Mouse (Mus musculus) left cerebral cortex, postnatal 4 days (tissue): Measurements from ENCODE around the gene Klhl6. TPM values are rescaled to one million over a fixed set of nuclear protein-coding genes. Genes with fewer than 3 reads are reported as not detected.
"Not testable (repeated sequence)": the region's sequence is repeated elsewhere in the genome, so short reads cannot be mapped to it uniquely, and the experiment has no call there.

ENCODE experiments used
- DNase-seq: peaks from one replicate; pipeline ENCODE4 v3.0.0-alpha.2; 2022
- intact Hi-C: fragments of 180-260 bp; cut with DNase I; formaldehyde crosslinking; loops from one replicate; pipeline ENCODE4 v1.15.1; 2025
- total RNA-seq, 2 experiments: library from RNA; stranded (reverse); gene quantifications; 2 replicates each; pipeline ENCODE4 v1.2.3; 2021

Klhl6 gene
- 1 to 10 TPM; 2.5 to 2.6 TPM for total RNA-seq

DNA sequence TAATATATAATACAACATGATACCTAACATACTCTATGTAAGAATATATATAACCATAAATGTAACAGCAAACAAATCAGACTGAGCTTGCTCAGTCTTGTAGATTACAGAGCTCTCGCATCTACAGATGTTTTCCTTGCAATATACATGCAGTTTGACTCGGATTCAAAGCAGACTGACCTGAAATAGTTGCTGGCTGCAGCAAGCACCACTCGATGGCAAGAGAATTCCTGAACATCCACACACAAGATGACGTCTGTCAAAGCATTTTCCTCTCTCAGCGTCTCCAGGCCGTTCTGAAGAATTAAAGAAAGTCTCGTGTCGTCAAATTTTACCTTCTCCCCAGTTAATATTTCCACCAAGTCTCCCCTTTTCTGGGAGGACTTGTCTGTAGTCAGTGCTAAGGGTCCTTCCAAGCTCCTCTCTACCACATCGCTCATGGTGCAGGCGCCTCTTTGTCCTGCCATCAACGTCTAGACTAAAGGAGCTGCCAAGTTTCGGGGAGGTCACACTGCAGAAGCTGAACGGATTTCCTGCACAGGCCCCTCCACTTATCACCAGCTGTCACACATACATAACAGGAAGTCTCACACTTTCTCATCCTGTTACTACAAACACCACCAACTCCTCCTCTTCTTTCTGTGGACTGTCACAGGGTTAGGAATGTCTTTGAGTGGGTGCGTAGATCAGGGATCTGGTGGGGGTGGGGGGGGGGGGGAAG, at the start of gene Klhl6:
Gene Klhl6 (minus strand): TSS at position 501 of the 721 bp plus-strand sequence.
- DNase-seq, result no peak
- intact Hi-C loops, result no loop called here

DNA sequence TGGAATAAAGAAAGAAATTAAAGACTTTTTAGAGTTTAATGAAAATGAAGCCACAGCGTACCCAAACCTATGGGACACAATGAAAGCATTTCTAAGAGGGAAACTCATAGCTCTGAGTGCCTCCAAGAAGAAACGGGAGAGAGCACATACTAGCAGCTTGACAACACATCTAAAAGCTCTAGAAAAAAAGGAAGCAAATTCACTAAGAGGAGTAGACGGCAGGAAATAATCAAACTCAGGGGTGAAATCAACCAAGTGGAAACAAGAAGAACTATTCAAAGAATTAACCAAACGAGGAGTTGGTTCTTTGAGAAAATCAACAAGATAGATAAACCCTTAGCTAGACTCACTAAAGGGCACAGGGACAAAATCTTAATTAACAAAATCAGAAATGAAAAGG, 44.4 kb upstream of the Klhl6 start:
- intact Hi-C loops, DNase-seq: not testable (repeated sequence)

DNA sequence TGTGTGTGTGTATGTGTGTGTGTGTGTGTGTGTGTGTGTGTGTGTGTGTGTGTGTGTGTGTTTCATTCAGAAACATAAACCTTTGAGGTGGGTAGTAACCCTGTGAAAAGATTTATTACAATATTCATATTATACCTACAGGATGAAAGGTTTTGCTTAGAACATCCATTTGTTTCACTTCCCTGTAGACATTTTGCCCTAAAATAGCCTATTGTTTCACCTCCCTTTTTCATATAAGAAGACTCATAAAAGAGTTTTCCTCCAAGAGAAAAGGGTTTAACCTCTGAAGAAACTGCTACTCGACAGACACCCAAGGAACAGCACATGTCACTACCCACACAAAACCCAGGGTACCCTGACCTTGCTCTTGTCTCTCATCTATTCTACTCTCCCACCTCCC, 40.0 kb upstream of the Klhl6 start:
- intact Hi-C loops, result no loop called here
- no peak for DNase-seq

DNA sequence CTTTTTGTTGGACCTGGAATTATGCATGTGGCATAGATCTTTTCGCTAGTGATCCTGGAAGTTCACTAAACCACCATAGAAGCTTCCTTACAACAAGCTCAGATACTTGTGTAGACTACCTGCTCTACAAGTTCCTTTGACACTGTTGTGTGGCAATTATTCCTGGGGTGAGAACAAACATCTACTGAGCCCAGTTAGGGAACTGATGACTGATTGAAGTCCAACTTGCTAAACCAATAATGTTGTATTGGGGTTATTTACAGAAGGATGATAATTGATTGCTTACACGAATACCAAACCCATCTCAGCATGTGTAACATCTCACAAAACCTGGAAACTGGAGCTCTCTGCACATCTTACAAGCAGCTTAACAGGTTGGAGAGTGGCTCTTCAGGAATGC, 39.0 kb upstream of the Klhl6 start:
- no peak for DNase-seq
- intact Hi-C loops, result no loop called here

DNA sequence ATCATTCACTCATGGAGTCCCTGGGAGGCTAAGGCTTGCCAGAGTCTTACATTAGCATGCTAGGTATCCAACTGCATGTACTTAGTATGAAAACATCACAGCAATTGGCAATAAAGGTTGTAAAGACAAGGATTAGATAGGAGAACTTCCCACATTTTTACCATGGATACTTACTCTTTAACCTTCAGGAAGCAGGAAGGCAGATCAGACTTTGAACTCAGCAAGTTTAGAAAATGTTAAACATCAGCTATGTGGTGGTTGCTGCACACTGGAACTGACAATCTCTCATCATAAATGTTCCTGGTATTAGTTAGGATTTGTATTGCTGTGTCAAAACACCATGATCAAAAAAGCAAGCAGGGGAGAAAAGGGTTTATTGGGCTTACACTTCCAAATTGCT, 29.8 kb upstream of the Klhl6 start:
- DNase-seq, result no peak
- intact Hi-C loops, result no loop called here

DNA sequence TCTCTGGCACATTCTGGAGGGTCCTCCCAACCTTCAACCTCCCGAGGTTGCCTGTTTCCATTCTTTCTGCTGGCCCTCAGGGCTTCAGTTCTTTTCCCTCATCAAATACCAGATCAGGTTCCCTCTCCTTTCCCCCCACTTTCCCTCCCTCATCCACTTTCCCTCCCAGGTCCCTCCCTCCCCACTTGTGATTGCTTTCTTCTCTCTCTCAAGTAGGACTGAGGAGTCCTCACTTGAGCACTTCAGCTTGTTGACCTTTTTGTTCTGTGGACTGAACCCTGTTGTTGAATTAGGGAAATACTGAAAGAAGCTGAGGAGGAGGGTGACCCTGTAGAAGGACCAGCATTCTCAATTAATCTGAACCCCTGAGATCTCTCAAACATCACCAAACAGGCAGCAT, 23.2 kb upstream of the Klhl6 start:
- no peak for DNase-seq
- intact Hi-C loops, result no loop called here

DNA sequence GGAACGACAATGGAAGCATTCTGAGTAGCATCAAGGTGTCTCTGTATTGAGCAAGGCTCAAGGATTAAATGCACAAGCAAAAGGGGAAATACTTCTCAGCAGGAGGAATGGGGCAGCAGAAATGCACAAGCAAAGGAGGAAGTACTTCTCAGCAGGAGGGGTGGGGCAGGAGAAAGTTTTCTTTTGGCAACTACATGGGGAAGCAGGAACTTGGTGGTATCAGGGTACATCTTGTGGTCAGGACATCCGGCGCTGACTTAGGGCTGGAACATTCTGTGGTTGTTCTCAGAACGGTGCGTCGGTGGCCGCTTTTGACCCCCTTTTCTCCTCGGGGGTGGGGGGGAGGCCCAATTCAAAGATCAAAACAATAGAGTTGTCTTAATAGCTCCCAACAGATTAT, 17.4 kb upstream of the Klhl6 start:
- DNase-seq, intact Hi-C loops: not testable (repeated sequence)

DNA sequence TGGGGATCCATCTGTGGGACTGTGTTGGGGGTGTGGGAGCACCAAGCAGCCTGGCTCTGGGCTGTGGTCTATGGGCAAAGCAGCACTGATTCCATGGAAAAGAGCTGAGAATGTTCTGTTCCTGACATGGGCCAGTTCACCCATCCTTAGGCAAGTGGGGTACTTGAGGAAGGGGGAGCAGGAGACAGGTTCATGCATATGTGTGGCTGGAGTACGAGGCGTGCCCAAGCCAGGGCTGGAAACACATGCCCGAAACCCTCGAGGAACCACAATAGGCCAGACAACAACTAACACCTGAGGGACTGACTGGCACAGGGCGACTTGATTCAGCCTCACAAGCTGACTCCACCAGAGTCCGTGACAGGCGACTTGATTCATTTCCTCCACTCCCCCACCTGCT, 14.8 kb upstream of the Klhl6 start:
- DNase-seq, result no peak
- intact Hi-C loops, result no loop called here

DNA sequence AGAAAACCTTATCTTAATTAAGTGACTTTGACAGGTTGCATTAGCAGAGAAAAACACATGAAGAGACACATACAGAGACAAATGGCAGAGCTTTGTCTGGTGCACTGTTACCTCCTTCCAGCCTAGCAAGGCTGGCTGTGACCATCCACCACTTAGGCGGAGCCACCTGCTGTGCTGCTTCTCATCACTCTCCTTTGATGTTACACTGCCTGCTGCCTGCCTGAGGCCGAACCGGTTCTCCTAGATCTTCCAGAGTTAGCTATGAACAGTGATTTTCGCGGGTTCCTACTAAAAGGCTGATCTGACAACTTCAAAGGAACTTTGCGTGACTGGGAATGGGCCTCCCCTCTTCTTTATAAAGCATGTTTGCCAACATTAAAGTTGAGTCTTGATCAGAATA, 14.1 kb upstream of the Klhl6 start:
- DNase-seq, intact Hi-C loops: not testable (repeated sequence)

DNA sequence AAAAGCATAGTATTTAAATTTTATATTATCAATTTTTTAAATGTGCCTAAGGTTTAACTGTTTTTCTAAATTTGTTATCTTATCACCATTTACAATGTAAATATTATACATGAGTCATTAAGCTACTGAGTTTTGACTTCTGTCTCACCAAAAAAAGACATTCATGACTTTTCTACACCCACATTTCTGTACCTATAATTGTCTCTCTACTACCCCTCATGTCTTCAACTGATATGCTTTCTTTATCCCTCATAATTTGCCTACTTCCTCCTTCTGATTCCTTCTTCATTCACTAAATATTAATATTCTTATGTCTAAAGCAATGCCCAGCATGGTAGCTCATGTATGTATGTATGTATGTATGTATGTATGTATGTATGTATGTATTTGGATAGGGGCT, 13.0 kb upstream of the Klhl6 start:
- intact Hi-C loops, result no loop called here
- DNase-seq, result no peak

DNA sequence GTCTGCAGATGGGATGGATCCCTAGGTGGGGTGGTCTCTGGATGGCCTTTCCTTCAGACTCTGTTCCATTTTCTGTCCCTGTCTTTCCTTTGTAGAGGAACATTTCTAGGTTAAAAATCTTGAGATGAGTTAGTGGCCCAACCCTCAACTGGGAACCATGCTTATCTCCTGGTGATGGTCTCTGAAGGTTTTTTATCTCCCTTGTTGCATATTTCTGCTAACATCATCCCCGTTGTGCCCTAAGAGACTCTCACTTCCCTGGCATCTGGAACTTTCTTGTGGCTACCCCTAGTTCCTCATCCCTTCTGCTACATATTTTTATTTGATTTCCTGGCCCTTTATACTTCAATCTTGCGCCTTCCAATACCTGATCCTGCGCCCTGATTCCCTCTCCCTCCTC, 10.4 kb upstream of the Klhl6 start:
- no peak for DNase-seq
- intact Hi-C loops, result no loop called here

DNA sequence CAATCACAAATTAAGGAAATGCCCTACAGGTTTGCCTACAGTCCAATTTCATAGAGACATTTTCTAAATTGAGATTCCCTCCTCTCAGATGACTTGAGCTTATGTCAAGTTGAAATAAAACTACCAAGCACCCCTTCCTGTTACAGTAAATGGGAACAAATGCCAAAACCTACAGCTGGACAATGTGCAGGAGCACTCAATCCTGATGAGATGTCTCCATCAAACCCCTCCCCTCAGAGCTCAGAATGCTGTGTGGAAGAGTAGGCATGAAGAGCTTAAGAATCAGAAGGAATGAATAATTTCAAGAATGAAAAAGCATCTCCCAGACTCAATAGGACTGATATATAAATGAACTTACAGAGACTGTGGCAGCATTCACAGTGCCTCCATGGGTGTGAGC, 7.7 kb upstream of the Klhl6 start:
- intact Hi-C loops, result no loop called here
- no peak for DNase-seq

DNA sequence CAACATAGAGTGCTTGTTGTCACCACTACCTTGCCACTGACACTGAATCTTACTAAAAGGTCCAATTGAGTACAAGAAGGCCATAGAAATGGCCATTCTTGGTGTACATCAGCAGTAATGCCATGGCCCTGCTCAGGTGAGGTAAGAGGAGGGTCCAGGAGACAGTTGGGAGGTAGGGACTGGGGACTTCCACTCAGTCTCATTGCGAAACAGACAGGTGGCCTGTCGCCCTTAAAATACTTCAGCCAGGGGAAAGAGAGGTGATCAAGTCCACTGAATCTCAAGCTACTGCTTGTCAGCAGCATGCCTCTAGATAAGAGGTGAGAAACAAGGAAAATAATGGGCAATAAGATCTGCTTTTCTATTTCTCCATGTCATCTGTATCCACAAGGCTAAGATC, 4.8 kb upstream of the Klhl6 start:
- intact Hi-C loops, result no loop called here

DNA sequence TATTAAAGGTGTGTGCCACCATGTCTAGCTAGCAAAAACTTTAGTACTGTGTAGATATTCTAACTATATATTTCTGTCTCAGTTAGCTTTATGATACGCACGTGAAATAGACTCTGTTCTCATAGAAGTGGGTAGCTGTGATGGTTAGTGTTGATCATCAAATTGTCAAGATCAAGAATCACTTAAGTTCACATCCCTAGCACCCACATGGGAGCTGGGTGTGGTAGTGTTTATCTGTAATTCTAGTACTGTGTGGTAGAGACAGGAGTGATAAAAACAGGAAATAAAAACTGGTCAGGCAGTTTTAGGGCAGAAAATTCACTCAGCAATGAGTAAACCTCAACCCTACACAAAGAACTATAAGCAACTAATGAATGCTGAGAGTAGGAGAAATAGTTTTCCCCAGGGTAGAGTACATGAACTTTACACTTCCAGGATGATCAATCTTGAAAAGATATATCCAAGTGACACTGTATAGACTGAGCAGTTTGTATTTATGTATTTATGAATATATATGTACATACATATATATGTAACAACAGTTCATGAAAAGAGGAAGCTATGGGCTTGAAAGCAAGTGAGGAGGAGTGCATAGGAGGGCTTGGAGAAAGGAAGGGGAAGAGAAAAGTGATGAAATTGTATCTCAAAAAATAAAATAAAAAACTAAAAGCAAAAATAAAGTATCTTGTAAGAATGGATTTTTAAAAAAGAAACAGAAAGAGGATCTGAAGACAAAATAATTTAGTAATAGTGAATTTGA, 2.2 kb upstream of the Klhl6 start:
- intact Hi-C loops, result no loop called here
- no peak for DNase-seq

More for the DNA sequence above, 4.8 kb upstream of the Klhl6 start:
- DNase-seq, result no peak

DNA sequence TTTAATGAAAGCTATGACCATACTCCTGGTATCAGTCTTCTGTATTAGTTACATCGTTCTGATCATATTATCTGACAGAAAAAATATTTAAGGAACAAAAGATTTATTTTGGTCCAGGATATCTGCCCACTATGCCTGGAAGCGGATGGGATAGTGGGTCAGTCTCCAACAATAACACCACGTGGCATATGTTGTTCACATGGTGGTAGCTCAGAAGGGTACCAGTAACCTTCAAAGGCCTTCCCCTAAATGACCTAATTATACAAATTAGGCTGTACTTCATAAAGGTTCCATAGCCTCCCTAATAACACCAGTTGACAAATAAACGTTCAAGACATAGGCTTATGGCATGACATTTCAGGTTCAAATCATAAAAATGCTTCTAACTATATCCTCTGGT, 722 bp upstream of the Klhl6 start:
- intact Hi-C loops, result no loop called here

DNA sequence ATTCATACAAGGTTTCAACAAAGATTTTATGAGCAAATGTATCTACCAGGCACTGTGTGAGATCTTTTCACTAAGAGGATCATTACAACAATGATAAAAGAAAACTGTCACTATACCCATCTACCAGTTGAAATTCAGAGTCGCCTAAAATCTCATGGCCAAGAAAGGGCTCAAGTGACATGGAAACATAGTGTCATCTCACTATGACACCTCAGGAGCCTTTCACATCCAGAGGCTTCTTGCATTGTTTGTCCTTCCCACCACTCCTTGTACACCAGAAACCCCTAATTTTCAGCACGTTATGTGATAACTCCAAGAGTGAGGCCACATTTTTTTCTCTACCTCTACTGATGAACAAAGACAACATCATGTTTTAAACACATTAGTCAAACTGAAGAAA, 1.2 kb downstream of the Klhl6 start:
- intact Hi-C loops, result no loop called here

More for the DNA sequence above, 722 bp upstream of the Klhl6 start:
- no peak for DNase-seq

DNA sequence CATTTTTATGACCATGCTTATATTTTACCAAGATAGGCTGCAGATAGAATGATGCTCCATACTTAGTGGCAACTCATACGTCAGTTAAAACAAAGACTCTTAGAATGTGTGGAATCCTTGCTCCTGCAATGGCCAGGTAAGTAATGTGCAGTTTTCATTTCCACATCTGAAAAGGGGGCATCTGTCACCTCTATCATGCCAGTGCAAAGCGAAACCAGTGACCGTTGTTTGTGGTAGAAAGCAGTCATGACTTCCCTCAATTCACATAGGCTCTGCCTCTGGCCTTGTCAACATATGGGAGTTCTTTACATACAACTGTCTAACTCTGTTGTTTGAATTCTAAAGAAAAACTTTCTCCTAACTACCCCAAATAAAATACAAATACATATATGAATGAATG, 1.8 kb downstream of the Klhl6 start:
- intact Hi-C loops, result no loop called here
- no peak for DNase-seq

More for the DNA sequence above, 1.2 kb downstream of the Klhl6 start:
- no peak for DNase-seq

DNA sequence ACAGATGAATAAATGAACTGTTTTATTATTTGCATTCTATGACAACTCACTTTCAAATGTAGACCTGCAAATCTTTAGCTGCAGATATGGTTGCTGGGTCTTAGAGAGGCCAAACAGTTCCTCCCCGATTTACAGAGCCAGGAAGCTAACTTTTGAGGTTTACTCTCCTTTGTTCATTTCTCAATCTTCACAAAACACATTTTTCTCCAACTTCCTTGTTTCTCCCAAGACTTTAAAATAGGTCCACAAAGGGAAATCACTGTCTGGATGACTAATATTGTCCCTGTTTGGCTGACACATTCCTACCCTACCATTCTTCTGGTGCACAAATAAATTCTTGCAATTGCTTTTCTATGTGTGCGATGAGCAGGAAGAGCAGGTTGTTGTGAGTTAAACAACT, 3.1 kb downstream of the Klhl6 start:
- no peak for DNase-seq
- intact Hi-C loops, result no loop called here

DNA sequence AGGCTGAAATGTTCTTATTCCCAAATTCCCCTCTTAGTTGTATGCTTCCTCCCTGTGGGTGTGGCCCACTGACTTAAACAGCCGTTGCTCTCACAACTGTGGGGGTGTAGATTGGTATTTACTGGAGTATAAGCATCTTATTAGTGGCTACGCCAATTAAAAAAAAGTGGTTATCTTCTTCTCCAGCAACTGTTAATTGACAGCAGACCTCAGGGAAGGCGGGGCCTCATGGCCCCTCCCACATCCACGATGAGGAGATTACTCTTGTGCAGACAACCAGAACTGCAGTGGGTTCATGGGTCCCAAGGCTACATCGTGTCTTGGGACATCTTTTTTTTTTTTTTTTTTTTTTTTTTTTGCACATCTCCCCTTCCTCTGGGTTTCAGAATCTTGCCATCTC, 5.6 kb downstream of the Klhl6 start:
- no peak for DNase-seq

DNA sequence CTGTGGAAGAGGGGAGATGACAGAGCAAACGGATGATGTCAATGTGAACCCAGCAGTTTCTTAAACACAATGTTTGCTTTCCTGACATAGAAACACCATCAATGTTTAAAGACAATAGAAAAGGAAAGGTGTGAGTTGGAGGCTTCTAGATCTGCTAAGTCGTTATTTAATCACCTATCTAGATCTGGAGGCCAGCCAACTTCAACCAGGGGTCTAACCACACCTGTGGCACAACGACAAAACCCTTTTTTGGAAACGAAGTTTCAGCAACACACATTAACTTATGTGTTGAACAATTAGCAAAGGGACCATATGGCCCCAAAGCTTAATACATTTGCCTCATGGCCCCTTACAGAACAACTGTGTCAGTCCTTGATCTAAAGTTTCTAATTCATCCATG, 6.0 kb downstream of the Klhl6 start:
- intact Hi-C loops, result no loop called here
- DNase-seq, result no peak

More for the DNA sequence above, 5.6 kb downstream of the Klhl6 start:
- intact Hi-C loops, result no loop called here

DNA sequence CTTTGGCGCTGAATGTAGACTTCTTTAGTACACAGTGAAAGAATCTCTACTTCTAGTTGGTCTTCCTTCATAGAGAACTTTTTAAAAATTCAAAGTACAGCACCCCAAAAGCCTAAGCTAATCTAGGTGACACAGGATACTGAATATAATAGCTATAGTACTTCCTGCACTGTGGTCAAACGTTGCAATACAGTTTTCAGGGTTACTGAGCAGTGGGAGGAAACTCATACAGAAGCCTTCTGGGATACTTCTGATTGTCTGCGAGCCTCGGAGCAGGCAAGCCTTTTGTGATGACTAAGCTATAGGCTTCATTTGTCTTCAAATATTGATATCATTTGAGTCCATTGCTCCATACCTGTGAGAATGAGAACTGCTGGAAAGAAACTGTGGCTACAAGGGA, 7.4 kb downstream of the Klhl6 start:
- DNase-seq, result no peak
- intact Hi-C loops, result no loop called here

DNA sequence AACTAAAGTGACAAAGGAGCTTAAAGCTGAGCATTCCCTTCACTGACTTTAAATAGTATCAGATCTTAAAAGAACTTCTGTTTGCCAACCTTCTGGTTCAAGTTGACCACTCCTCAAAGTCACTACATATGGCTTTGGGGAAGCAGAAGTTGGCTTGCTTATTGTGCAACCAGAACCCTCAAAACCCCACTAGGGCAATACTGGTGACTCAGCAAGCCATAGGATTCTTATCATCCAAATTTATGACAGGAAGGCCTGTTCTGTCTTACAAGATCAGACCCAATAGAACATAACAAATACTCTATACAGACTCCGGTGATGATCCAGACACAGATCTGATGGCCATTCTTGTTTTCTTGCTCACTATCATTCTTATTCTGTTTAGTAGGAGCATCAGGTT, 9.4 kb downstream of the Klhl6 start:
- no peak for DNase-seq
- intact Hi-C loops, result no loop called here
